Mouse (Mus musculus): Measurements from ENCODE around the gene 4932438A13Rik.

DNA sequence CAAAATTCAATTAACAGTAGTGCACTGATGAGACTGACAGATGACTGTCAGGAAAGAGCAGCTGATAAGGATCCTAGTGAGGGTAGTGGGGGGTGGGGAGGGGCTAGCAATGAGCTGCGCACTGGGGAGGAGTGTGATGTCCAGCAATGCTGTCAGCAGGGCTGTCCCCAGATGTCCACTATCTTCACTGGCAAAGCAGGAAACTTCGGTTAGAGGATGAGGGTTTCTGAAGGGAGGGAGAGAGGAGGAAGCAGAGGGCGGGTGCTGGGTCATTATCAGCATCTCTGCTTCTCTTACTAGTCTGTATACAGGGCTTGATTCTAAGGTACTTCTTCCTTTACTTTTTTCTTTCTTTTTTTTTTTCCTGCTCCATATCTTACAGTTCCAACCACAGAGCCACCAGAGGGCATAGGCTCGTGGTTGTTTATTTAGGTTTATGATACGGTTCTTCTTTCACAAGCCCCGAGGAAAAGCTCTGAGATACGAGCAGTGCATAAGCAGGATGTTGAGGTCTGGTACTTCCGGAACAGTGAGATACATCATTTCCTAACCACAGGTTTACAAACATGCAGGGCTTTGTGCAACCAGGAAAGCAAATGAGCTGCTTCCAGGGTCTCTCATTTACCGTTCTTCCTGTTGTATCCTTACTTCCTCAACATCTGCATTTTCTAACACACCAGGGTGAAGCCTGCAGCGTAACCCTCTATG, 9.0 kb upstream of the 4932438A13Rik start:
- no peak for TF ChIP-seq ZC3H11A (IDR thresholded peaks at IDR 0.05; ENCODE audit: low read depth, low read length)
- no peak for TF ChIP-seq POLR2A (IDR thresholded peaks at IDR 0.05; ENCODE audit: low read depth, low read length)
- TF ChIP-seq BHLHE40 (IDR thresholded peaks at IDR 0.05; ENCODE audit: low read depth, low read length) = no peak
- no peak for TF ChIP-seq ETS1 (conservative IDR thresholded peaks at IDR 0.05; ENCODE audit: low read depth, low read length)

Measured in CH12.LX (cell line).